Mouse (Mus musculus): Measurements from ENCODE around the gene Pfn2. TPM values are rescaled to one million over a fixed set of nuclear protein-coding genes. Genes with fewer than 3 reads are reported as not detected.

The Pfn2 gene
- polyA plus RNA-seq (2012; ENCODE audit: low replicate concordance) = 0.10 TPM in 1 of 2 replicates, not detected in the other

GRCm38 (mm10) chr3:57847760-57848185, at the start of gene Pfn2:
Gene Pfn2, minus strand, starts transcription at chr3:57848079.

Other genes with a start within 250 kb of the Pfn2 start
- 7.1 and 29.5 TPM in 2 replicates for gene Commd2, start 196.4 kb downstream of the Pfn2 start, polyA plus RNA-seq (2012; ENCODE audit: low replicate concordance)
- gene Ankub1, start 155.3 kb downstream of the Pfn2 start, polyA plus RNA-seq (2012; ENCODE audit: low replicate concordance) = 0.18 and 0.30 TPM in 2 replicates
- 1.5 TPM in 1 of 2 replicates, not detected in the other for gene Rnf13, start 112.0 kb downstream of the Pfn2 start, polyA plus RNA-seq (2012; ENCODE audit: low replicate concordance)